Mouse (Mus musculus): ENCODE measurements around the gene Gm20388.

The Gm20388 gene

DNA sequence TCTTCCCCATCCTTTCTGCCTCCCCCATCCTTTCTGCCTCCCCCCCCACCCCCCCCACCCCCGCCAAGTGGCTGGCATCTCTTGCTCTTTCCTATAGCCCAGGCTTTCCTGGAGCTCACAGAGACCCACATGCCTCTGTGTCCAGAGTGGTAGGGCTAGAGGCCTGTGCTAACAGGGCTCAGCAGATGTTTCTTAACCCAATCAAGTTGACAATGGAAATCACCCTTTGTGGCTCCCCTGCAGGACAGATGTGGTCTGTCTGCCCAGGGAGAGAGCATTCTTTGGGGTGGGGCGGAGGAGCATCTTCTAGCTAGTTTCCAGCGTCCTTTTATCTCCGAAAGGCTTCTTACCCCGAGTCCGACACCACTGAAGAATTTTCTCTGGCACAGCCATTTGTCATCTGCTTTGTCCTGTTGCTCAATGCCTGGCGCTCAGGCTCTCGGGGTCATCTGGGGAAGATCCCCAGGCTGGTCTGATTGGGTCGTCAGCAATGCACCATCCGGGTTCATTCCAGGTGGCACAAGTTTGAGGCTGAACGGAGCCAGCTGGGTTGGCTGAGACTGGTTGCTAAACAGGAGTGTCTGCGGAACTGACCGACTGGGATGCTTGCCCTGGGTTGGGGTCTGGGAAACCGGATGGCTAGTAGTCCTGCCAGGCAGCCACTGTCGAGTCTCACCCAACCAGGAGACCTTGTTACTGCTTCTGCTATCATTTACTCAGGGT is 2157.3 kb downstream of the Gm20388 start:
- DNase-seq (ENCODE audit: extremely low spot score, low spot score): no peak

GRCm38 (mm10) chr8:122068609-122069008 is 2158.0 kb downstream of the Gm20388 start:
- no peak for DNase-seq (ENCODE audit: extremely low spot score, low spot score)

- no peak for DNase-seq (ENCODE audit: extremely low spot score, low spot score)
Observed at GRCm38 (mm10) chr8:122069281-122069680, 2158.6 kb downstream of the Gm20388 start.

GRCm38 (mm10) chr8:122071193-122071592 is 2160.6 kb downstream of the Gm20388 start:
- DNase-seq (ENCODE audit: extremely low spot score, low spot score): no peak

DNA sequence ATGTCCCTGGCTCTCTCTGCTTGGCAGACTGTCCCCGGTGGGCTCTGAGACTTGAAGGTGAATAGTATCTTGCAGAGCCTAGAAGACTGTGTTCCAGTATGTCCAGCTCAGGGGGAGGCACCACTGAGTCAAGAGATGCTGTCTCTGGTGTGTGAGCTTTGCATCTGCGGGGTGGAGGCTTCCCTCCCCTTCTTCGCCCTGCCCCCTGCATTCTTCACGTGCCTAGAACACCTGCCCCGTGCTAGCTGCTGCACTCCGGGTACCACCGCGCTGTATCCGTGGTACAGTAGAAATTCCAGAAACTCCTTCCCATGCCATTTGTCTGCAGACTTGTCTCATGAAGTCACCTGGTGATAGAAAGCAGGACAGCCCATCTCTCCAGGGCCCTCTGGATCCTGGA is 2163.3 kb downstream of the Gm20388 start:
- no peak for DNase-seq (ENCODE audit: extremely low spot score, low spot score)

- no peak for DNase-seq (ENCODE audit: extremely low spot score, low spot score)
Observed at GRCm38 (mm10) chr8:122074442-122074841, 2163.8 kb downstream of the Gm20388 start.

- no peak for DNase-seq (ENCODE audit: extremely low spot score, low spot score)
Observed at GRCm38 (mm10) chr8:122074977-122075376, 2164.3 kb downstream of the Gm20388 start.

GRCm38 (mm10) chr8:122076183-122076842 is 2165.7 kb downstream of the Gm20388 start:
- no peak for DNase-seq (ENCODE audit: extremely low spot score, low spot score)

DNA sequence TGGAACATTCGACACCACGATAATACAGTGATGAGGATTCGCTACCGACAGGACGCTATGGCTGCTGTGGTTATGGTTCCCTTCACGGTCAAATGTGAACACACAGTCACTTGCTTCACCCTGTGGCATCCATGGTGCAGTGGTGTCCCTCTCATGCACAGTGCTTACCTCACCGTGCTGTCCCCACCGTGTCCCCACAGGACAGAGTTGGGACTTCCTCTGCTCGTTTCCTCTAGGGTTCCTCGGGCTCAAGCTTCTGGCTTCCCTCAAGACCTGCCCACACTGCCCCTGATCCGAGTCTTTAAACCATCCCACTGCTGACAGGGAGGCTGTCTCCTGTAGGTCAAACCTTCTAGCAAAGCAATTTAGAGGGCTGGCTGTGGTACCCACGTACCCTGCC is 2167.7 kb downstream of the Gm20388 start:
- DNase-seq (ENCODE audit: extremely low spot score, low spot score): no peak

- DNase-seq (ENCODE audit: extremely low spot score, low spot score): no peak
Observed at GRCm38 (mm10) chr8:122079093-122079492, 2168.5 kb downstream of the Gm20388 start.

DNA sequence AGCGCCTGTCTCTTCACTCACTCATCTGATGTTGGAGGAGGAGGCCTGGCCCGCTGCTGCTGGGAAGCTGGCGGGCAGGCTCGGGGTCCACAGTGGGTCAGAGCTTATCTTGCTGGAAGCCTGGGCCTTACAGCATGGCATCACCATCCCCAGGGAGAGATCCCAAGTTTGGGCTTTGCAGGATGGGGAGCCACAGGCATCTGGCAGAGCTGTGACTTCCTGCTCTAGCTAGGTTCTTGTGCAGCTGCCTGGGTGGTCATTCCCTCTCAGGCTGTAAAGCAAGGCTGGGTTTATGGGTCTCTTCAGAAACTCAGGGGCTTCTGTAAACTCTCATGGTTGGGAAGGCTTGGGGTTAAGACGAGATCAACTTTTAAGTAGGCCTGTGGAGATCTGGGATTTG is 2169.7 kb downstream of the Gm20388 start:
- DNase-seq (ENCODE audit: extremely low spot score, low spot score): no peak

- DNase-seq (ENCODE audit: extremely low spot score, low spot score): no peak
Observed at GRCm38 (mm10) chr8:122083401-122083800, 2172.8 kb downstream of the Gm20388 start.

DNA sequence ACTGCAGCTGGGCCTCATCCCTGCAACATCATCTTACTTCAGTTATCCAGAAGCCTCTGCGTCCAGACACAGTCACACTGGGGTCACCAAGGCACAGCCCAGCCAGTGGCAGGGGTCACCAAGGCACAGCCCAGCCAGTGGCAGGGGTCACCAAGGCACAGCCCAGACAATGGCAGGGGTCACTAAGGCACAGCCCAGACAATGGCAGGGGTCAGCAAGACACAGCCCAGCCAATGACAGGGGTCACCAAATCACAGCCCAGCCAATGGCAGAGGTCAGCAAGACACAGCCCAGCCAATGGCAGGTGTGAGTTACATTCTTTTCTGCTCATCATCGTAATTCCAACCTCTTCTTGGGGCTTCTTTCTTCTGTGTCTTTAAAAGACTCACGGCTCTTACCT is 2173.5 kb downstream of the Gm20388 start:
- DNase-seq (ENCODE audit: extremely low spot score, low spot score): no peak

DNA sequence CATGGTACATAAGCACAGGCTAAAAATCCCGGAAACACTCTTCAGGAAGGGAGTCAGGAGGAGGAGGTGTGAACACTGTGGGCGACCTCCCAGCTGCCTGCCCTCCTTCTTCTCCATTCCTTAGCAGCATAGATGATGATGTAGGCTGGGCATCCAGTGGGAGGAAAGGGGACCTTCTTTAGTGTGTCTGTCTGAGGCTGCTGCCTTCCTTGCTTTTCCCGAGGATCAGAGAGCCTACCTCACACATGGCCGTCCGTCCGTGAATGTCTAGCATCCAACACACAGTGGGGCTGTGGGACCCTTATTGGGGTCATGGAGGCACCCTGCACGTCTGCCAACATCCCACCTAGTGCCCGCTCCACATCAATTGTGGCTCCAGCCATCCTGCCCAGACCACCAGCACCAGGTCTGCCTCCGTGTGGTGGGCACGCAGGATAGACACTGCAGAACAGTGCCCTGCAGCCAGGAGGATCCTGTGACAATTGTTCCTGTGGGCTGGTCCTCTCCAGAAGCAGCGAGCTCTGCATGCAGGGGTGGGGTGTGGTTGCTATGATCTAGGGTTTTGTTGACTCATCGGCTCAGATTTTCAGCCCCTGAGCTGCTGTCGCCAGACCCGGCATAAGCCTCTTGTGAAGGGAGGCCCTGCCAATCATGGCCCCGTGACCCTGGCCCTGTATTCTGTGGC is 2174.2 kb downstream of the Gm20388 start:
- DNase-seq (ENCODE audit: extremely low spot score, low spot score): no peak

DNA sequence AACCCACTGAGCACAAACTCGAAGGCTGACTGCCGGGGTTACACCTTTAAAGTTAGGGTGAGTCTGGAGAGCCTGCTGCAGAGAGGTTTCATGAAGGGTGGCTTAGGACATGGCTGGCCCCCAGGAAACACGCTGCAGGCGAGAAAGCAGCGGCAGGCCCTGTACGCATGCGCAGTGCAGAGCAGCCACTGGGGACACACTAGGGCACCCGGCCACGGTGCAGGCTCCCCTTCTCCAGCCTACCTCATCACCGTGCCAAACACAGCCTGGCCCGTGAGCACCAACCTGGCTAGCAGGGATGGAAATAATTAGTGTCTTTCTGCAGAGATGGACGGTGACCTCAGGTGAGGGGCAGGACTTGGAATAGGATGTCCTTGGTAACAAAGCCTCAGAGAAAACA is 2175.4 kb downstream of the Gm20388 start:
- DNase-seq (ENCODE audit: extremely low spot score, low spot score): no peak

DNA sequence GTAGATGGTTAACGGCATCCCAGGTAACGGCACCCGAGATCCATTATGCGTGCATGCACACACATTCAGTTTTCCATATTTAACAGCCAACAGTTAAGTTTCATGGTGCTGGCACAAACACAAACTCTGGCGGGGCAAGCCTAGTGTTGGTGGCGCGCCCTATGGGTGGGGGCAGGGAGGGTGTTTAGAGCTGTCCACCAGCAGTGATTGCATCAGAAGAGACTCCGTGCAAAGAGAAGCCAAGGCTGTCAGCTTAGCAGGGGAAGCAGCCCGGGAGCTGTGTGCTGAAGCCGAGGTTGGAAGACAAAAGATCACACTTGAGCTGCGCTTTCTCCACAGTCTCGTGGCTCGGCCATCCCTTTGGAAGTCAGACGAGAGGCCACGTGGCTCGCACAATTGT is 2178.0 kb downstream of the Gm20388 start:
- no peak for DNase-seq (ENCODE audit: extremely low spot score, low spot score)

- DNase-seq (ENCODE audit: extremely low spot score, low spot score): no peak
Observed at GRCm38 (mm10) chr8:122089186-122089700, 2178.6 kb downstream of the Gm20388 start.

DNA sequence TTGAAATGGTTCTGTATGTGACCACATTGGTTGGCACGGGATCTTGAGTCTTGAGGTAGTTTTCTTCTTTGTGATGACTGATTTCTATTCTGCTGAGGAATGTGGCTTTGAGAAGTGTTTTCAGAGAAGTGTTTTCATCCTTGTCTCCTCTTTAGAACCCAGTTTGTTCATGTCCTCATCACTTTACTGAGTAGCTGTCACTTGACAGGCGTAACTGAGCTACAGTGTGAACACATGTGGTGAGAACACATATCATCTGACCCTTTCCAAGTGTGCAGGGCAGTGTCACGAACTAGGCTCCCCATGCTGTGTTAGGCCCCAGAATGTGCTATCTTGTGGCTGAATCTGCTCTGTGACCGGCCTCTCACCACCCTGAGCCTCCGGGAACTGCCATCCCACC is 2181.8 kb downstream of the Gm20388 start:
- no peak for DNase-seq (ENCODE audit: extremely low spot score, low spot score)

- no peak for DNase-seq (ENCODE audit: extremely low spot score, low spot score)
Observed at GRCm38 (mm10) chr8:122098766-122099165, 2188.1 kb downstream of the Gm20388 start.

- no peak for DNase-seq (ENCODE audit: extremely low spot score, low spot score)
Observed at GRCm38 (mm10) chr8:122099711-122100220, 2189.1 kb downstream of the Gm20388 start.

DNA sequence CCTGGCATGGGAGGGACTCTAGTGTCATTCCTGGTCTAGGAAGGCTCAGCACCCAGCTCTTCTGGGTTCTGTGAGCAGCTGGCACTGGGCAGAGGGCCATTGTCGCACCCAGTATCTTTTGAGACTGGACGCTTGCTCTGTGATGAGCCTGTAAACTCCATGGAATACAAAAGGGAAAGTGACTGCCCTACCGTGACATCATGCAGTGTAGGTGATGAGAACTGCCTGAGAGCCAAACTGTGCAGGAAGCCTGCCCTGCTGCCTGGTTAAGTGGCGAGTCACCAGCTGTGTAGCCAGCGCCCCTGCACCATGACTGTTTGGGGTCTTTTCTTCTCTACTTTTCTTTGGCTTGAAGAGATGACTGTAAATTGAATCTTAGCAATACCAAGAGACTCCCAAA is 2191.2 kb downstream of the Gm20388 start:
- no peak for DNase-seq (ENCODE audit: extremely low spot score, low spot score)

DNA sequence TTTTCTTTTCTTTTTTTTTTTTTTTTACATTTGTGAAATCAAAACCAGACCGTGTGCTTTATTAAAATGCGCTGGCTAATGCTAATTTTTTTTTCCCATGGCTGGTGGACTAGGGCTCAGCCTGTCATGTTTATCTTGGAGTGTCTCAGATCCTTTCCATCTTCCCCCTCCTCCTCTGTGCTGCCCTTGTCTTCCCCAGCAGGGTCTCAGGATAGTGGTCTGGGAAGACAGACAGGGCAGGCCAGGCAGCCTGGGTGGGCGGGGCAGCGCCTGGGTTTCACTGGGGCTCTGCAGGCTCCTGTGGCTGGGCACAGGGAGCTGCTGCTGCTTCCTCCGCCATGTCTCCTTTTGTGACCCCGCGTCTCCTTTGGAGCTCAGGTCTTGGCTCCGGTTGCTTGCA is 2191.6 kb downstream of the Gm20388 start:
- no peak for DNase-seq (ENCODE audit: extremely low spot score, low spot score)
